Mouse (Mus musculus) lung, postnatal 0 days (tissue): Measurements from ENCODE around the gene Scn4a. TPM values are rescaled to one million over a fixed set of nuclear protein-coding genes. Genes with fewer than 3 reads are reported as not detected.

Source experiments
- ATAC-seq: fragments of 200-750 bp; cut with Nextera tagmentation; 2 replicates; pipeline ENCODE4 v1.8.0; 2017; ENCODE audit warnings: moderate library complexity
- DNase-seq: peaks from one replicate; pipeline ENCODE4 v3.0.0-alpha.2; 2016; ENCODE audit warnings: low spot score
- H3K27ac ChIP-seq: fragments of 300-500 bp; sonication (generic); 2 replicates; pipeline ENCODE4 v1.5.1; 2014; ENCODE audit warnings: antibody characterized with exemption, mild to moderate bottlenecking, low read length, mixed read lengths
- H3K27me3 ChIP-seq: fragments of 300-500 bp; sonication (generic); replicated peaks from 2 replicates; pipeline ENCODE4 v1.6.1; 2014; ENCODE audit warnings: low read length, mixed read lengths; ENCODE audit not compliant: insufficient read depth
- H3K36me3 ChIP-seq: fragments of 300-500 bp; sonication (generic); 2 replicates; pipeline ENCODE4 v1.6.1; 2014; ENCODE audit warnings: low read length, mixed read lengths; ENCODE audit not compliant: insufficient read depth
- H3K4me1 ChIP-seq: fragments of 300-500 bp; sonication (generic); 2 replicates; pipeline ENCODE4 v1.6.1; 2014; ENCODE audit warnings: antibody characterized with exemption, low read depth, low read length, mixed read lengths; ENCODE audit not compliant: insufficient read depth
- H3K4me2 ChIP-seq: fragments of 300-500 bp; sonication (generic); replicated peaks from 2 replicates; pipeline ENCODE4 v1.6.1; 2014; ENCODE audit warnings: low read depth, mild to moderate bottlenecking, low read length, moderate library complexity, mixed read lengths
- H3K4me3 ChIP-seq: fragments of 300-500 bp; sonication (generic); 2 replicates; pipeline ENCODE4 v1.5.1; 2014; ENCODE audit warnings: low read depth, low read length
- H3K9ac ChIP-seq: fragments of 300-500 bp; sonication (generic); replicated peaks from 2 replicates; pipeline ENCODE4 v1.6.1; 2014; ENCODE audit warnings: low read depth, mild to moderate bottlenecking
- H3K9me3 ChIP-seq: fragments of 300-500 bp; sonication (generic); 2 replicates; pipeline ENCODE4 v1.6.1; 2016; ENCODE audit warnings: low read length, mixed read lengths
- CTCF ChIP-seq: IDR thresholded peaks from 2 replicates; pipeline ENCODE4 v1.5.1; 2016; ENCODE audit warnings: antibody characterized with exemption, mild to moderate bottlenecking
- EP300 ChIP-seq: IDR thresholded peaks from 2 replicates; pipeline ENCODE4 v1.6.1; 2016; ENCODE audit warnings: antibody characterized with exemption, mild to moderate bottlenecking, control low read depth
- WGBS: fragments of 180-500 bp; shearing (Covaris S2); extraction: QIAGEN DNeasy Blood & Tissue Kit; methylation state at CpG from one replicate; pipeline ENCODE4 v1.1.7; 2014; 5-methylcytosine and 5-hydroxymethylcytosine counted together
- polyA plus RNA-seq: library from polyadenylated mRNA; unstranded; fragments of >200 nt; fragmentation: Nextera tagmentation; extraction: Ambion mirVana; gene quantifications from 2 replicates; pipeline ENCODE4 v1.2.1, GENCODE M21; 2015

Scn4a gene
- polyA plus RNA-seq, 1 experiment from 2014 or later: 0.04 TPM

DNA sequence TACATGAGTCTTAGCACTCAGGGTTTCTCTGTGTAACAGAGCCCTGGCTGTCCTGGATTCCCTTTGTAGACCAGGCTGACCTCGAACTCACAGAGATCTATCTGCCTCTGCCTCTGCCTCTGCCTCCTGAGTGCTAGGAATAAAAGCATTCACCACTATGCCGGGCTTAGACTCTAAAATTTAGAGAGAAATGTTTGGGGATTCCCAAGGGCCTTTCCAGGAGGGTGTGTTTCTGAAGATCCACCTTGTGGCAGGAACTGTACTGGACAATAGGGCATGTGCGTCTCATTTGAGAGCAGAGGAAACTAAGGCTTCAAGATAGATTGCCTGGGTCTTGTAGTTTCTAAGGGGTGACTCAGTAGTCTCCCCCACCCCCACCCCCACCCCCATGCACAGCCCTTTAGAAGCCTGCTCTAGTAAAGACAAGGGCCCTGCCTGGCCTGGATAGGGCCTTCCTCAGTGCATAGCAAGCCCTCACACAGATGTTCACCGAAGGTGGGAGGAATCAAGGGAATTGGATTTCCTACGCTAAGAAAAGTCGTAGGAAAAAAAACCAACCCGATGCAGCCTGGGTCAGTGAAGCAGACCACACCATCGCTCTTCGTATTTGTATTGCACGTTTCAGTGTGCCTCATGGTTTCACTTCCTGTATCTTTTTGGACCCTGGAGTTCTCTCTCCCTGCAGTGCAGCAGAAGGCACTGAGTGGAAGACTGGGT, 47.6 kb downstream of the Scn4a start:
- no peak overlapping the region for H3K4me2 ChIP-seq
- no peaks in the 10 kb centered on the region for H3K27me3 ChIP-seq
- no peak overlapping the region for H3K27ac ChIP-seq
- no peak overlapping the region for H3K9ac ChIP-seq
- H3K4me1 ChIP-seq: no peaks in the 10 kb centered on the region
- no peaks in the 10 kb centered on the region for H3K9me3 ChIP-seq
- no peak overlapping the region for H3K4me3 ChIP-seq
- H3K36me3 ChIP-seq: no peaks in the 10 kb centered on the region
- DNase-seq (no peak), ATAC-seq (no peak)
- WGBS: 72% methylated on average over 10 of the region's 10 CpGs
- TF ChIP-seq CTCF (no peak), EP300 (no peak)

DNA sequence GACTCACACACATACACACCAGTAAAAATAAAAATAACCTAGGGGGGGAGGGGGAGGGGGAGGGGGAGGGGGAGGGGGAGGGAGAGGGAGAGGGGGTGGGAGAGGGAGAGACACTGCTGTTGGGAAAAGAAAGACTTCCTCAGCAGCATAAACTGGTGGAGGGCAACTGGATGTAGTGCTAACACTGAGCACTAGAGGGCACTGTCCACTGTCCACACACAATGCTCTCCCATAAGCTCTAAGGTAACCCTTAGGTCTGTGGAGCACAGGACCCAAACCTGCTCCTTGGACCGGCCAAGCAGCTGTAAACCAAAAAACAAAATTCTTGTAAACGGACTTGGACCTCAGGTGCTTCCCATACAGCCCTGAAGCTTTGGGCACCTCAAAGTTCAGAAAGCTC, 50.5 kb downstream of the Scn4a start:
- Histone ChIP-seq H3K9ac (no peak overlapping the region), H3K9me3 (no peaks in the 10 kb centered on the region), H3K4me2 (no peak overlapping the region), H3K27me3 (no peaks in the 10 kb centered on the region), H3K27ac (no peak overlapping the region), H3K4me3 (no peak overlapping the region), H3K36me3 (no peaks in the 10 kb centered on the region), H3K4me1 (no peaks in the 10 kb centered on the region)
- peak; percentile 77 for ATAC-seq
- DNase-seq: peak; percentile 77
- peak; percentile 90 for TF ChIP-seq CTCF
- no peak for TF ChIP-seq EP300
- 7% methylated on average over 2 of the region's 2 CpGs for WGBS

DNA sequence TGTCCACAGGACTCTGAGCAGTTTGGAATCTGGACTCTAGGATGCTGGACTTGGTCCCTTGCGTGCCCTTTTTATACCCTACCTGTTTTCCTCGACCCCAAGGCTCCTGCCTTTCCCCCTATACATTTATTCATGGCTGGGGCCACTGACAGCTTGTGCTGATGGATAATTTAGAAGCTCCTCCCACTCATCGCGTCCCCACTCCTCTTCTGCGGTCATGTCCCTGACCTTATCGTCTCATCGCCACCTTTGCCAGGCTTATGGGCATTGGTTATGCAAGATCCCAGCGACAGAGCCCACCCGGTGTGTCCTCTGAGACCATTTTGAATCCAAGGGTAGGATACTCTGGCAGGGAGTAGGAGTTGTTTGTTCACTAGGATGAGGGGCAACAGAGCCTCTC, 51.3 kb downstream of the Scn4a start, which contains the start of gene Gh:
Gh (minus strand) TSS at position 101 of the 400 bp plus-strand sequence.
- no peak within 1 kb of the TSS for H3K4me2 ChIP-seq
- no peaks in the 10 kb centered on the region for H3K36me3 ChIP-seq
- DNase-seq: no peak
- no peak within 1 kb of the TSS for H3K27ac ChIP-seq
- H3K9me3 ChIP-seq: no peaks in the 10 kb centered on the region
- no peaks in the 10 kb centered on the region for H3K27me3 ChIP-seq
- no peaks in the 10 kb centered on the region for H3K4me1 ChIP-seq
- no peak for ATAC-seq
- TF ChIP-seq CTCF (no peak), EP300 (no peak)
- no peak within 1 kb of the TSS for H3K4me3 ChIP-seq
- WGBS: 68% methylated on average over 9 of the region's 9 CpGs
- H3K9ac ChIP-seq: no peak within 1 kb of the TSS

DNA sequence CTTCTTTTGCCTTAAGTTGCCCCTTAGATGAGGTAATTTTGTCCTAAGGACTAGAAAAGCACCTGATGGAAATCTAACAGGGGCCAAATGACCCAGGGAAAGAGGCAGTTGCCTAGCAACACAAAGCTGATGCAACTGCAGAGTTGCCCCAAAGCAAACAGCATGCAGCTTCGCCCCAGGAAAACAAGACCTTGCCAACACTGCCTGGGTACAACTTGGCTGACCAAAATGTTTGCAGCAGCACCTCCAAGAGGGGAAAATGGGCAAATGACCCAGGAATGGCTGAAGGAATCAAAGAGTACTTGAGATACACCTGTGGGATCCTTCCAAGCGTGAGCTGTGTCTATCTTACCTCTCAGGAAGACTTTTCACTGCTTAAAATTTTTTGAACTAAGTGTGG, 61.2 kb downstream of the Scn4a start:
- DNase-seq (peak; percentile 59), ATAC-seq (peak; percentile 68)
- H3K4me1 ChIP-seq: no peaks in the 10 kb centered on the region
- no peak overlapping the region for H3K9ac ChIP-seq
- H3K36me3 ChIP-seq: no peaks in the 10 kb centered on the region
- no peak overlapping the region for H3K4me2 ChIP-seq
- WGBS: 48% methylated on average over 2 of the region's 2 CpGs
- no peak overlapping the region for H3K4me3 ChIP-seq
- TF ChIP-seq CTCF: no peak; the same call in 1 of the 2 replicates
- 0 out of 2 replicates have a peak, but pooled peaks have one; percentile 12 for TF ChIP-seq EP300
- no peak overlapping the region for H3K27ac ChIP-seq
- no peaks in the 10 kb centered on the region for H3K27me3 ChIP-seq
- no peaks in the 10 kb centered on the region for H3K9me3 ChIP-seq

DNA sequence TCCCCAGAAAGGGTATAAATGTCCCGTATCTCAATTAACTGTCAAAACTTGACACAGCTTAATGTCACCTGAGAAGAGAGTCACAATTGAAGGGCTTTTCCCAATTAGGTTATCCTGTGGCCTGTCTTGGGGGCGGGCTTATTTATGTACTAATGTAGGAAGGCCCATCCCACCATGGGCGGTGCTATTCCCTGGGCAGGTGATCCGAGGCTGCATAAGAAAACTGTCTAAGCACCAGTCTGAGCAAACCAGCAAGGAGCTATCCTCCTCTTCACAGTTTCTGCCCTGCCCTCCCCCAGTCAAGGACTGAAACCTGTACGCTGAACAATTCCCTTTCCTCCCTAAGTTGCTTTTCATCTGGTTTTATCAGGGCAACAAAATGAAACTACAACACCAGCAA, 62.7 kb downstream of the Scn4a start:
- H3K36me3 ChIP-seq: no peaks in the 10 kb centered on the region
- H3K27me3 ChIP-seq: no peaks in the 10 kb centered on the region
- DNase-seq: no peak
- H3K4me3 ChIP-seq: no peak overlapping the region
- WGBS: 87% methylated on average over 5 of the region's 5 CpGs
- H3K9me3 ChIP-seq: no peaks in the 10 kb centered on the region
- no peaks in the 10 kb centered on the region for H3K4me1 ChIP-seq
- H3K27ac ChIP-seq: no peak overlapping the region
- H3K9ac ChIP-seq: no peak overlapping the region
- ATAC-seq: no peak
- no peak overlapping the region for H3K4me2 ChIP-seq
- no peak for TF ChIP-seq EP300
- no peak for TF ChIP-seq CTCF

DNA sequence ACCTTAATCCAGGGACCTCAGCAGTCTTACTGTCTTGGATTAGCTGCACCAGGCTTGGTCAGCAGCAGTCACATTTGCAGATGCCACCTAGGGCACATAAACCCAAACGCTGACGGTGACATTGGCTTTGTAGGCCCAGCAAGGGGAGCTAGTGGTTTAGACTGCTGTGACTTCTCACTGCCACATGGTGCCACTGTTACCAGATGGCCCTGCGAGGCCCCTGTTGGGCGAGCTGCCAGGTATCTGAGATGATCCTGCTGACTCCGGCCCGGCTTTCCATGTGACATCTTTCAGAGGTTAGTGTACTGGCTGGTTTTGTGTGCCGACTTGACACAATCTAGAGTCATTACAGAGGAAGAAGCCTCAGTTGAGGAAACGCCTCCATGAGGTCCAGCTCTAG, 63.7 kb downstream of the Scn4a start:
- DNase-seq (peak; percentile 65), ATAC-seq (peak; percentile 48)
- H3K36me3 ChIP-seq: no peaks in the 10 kb centered on the region
- no peak overlapping the region for H3K4me2 ChIP-seq
- 38% methylated on average over 8 of the region's 8 CpGs for WGBS
- H3K9me3 ChIP-seq: no peaks in the 10 kb centered on the region
- H3K27me3 ChIP-seq: no peaks in the 10 kb centered on the region
- peak; percentile 62 for TF ChIP-seq CTCF
- TF ChIP-seq EP300: no peak
- no peaks in the 10 kb centered on the region for H3K4me1 ChIP-seq
- no peak overlapping the region for H3K4me3 ChIP-seq
- H3K9ac ChIP-seq: no peak overlapping the region
- no peak overlapping the region for H3K27ac ChIP-seq
